Mouse (Mus musculus) lung, embryonic 15.5 days (tissue): Measurements from ENCODE around the gene Krt35. TPM values are rescaled to one million over a fixed set of nuclear protein-coding genes. Genes with fewer than 3 reads are reported as not detected.

Experiments
- ATAC-seq: fragments of 200-750 bp; cut with Nextera tagmentation; 2 replicates; pipeline ENCODE4 v1.8.0; 2017; ENCODE audit warnings: moderate number of reproducible peaks, borderline replicate concordance; ENCODE audit not compliant: low FRiP score, low TSS enrichment; ENCODE audit errors: extremely low read depth
- H3K27ac ChIP-seq: fragments of 300-500 bp; sonication (generic); 2 replicates; pipeline ENCODE4 v1.5.1; 2015; ENCODE audit warnings: moderate library complexity, mild to moderate bottlenecking, inconsistent platforms
- H3K27me3 ChIP-seq: fragments of 300-500 bp; sonication (generic); 2 replicates; pipeline ENCODE4 v1.6.1; 2015; ENCODE audit warnings: inconsistent platforms
- H3K36me3 ChIP-seq: fragments of 300-500 bp; sonication (generic); 2 replicates; pipeline ENCODE4 v1.6.1; 2015; ENCODE audit warnings: inconsistent platforms
- H3K4me1 ChIP-seq: fragments of 300-500 bp; sonication (generic); 2 replicates; pipeline ENCODE4 v1.6.1; 2015; ENCODE audit warnings: inconsistent platforms
- H3K4me2 ChIP-seq: fragments of 300-500 bp; sonication (generic); 2 replicates; pipeline ENCODE4 v1.6.1; 2015; ENCODE audit warnings: inconsistent platforms, mild to moderate bottlenecking, moderate library complexity
- H3K4me3 ChIP-seq: fragments of 300-500 bp; sonication (generic); 2 replicates; pipeline ENCODE4 v1.5.1; 2015; ENCODE audit warnings: mild to moderate bottlenecking, inconsistent platforms
- H3K9ac ChIP-seq: fragments of 300-500 bp; sonication (generic); 2 replicates; pipeline ENCODE4 v1.6.1; 2015; ENCODE audit warnings: inconsistent platforms
- H3K9me3 ChIP-seq: fragments of 300-500 bp; sonication (generic); 2 replicates; pipeline ENCODE4 v1.6.1; 2016; ENCODE audit warnings: inconsistent platforms
- WGBS: fragments of 180-500 bp; shearing (Covaris S2); methylation state at CpG from one replicate; pipeline ENCODE4 v1.1.7; 2015; 5-methylcytosine and 5-hydroxymethylcytosine counted together
- polyA plus RNA-seq: library from polyadenylated mRNA; unstranded; fragments of >200 nt; fragmentation: Nextera tagmentation; extraction: Ambion mirVana; gene quantifications from 2 replicates; pipeline ENCODE4 v1.2.1, GENCODE M21; 2015

Krt35 gene
- not detected in 2 replicates for polyA plus RNA-seq

- ATAC-seq, result no peak
Observed at GRCm38 (mm10) chr11:100096141-100096540, at the start of gene Krt35. Gene Krt35 (minus strand): TSS chr11:100096241.

DNA sequence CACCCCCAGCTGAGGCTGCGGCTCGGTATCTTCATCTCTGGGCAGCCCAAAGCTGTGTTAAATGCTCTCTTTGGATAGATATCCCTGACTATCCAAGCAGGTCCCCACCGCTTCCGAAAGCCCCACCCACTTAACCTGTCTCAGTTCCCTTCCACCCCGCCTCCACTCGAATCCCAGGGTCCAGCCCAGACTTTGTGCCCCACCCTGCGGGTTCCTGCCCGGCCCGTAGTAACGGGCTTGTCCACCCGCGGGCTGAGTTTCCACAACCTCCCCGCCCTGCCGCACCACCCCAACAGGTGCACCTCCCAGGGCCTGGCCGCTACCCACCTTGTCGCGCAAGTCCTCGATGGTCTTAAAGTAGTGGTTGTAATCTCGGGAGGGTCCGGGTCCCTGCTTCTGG, 49.1 kb upstream of the Krt35 start:
- H3K9me3 ChIP-seq, result no peaks in the 10 kb centered on the region
- H3K27me3 ChIP-seq, result peaks cover 15% of the 10 kb centered on the region
- H3K4me1 ChIP-seq, result peaks cover 11% of the 10 kb centered on the region; the same call in 1 of the 2 replicates
- no peak; the same call in 1 of the 2 replicates for ATAC-seq
- H3K36me3 ChIP-seq, result no peaks in the 10 kb centered on the region
- peak overlapping the region; percentile 56 for H3K4me2 ChIP-seq
- H3K4me3 ChIP-seq, result peak overlapping the region; percentile 49
- H3K27ac ChIP-seq, result peak overlapping the region; percentile 89
- H3K9ac ChIP-seq, result peak overlapping the region; percentile 10
- 2% methylated on average over 20 of the region's 20 CpGs for WGBS

More at GRCm38 (mm10) chr11:100096141-100096540, at the start of gene Krt35:
- H3K4me2 ChIP-seq, result no peak within 1 kb of the TSS
- no peak within 1 kb of the TSS for H3K9ac ChIP-seq
- H3K9me3 ChIP-seq, result no peaks in the 10 kb centered on the region
- H3K27me3 ChIP-seq, result no peaks in the 10 kb centered on the region
- H3K36me3 ChIP-seq, result no peaks in the 10 kb centered on the region
- WGBS, result 83% methylated on average over 9 of the region's 9 CpGs
- H3K4me1 ChIP-seq, result no peaks in the 10 kb centered on the region
- no peak within 1 kb of the TSS for H3K27ac ChIP-seq
- no peak within 1 kb of the TSS for H3K4me3 ChIP-seq

- Histone ChIP-seq H3K27me3 (peaks cover 14% of the 10 kb centered on the region), H3K27ac (no peak overlapping the region)
- WGBS, result 67% methylated on average over 21 of the region's 21 CpGs
Observed at GRCm38 (mm10) chr11:100140966-100141365, 44.9 kb upstream of the Krt35 start.

GRCm38 (mm10) chr11:100139391-100139790, 43.4 kb upstream of the Krt35 start:
- WGBS, result 67% methylated on average over 2 of the region's 2 CpGs
- no peak overlapping the region for H3K4me3 ChIP-seq
- peak overlapping the region; percentile 50 for H3K27ac ChIP-seq
- no peaks in the 10 kb centered on the region for H3K9me3 ChIP-seq
- no peak for ATAC-seq
- H3K4me1 ChIP-seq, result peaks cover 21% of the 10 kb centered on the region
- H3K4me2 ChIP-seq, result no peak overlapping the region
- no peak overlapping the region for H3K9ac ChIP-seq
- H3K36me3 ChIP-seq, result no peaks in the 10 kb centered on the region
- no peaks in the 10 kb centered on the region; the same call in 1 of the 2 replicates for H3K27me3 ChIP-seq

More at GRCm38 (mm10) chr11:100140966-100141365, 44.9 kb upstream of the Krt35 start:
- H3K4me1 ChIP-seq, result peaks cover 20% of the 10 kb centered on the region
- H3K9ac ChIP-seq, result no peak overlapping the region
- H3K36me3 ChIP-seq, result no peaks in the 10 kb centered on the region
- H3K4me3 ChIP-seq, result no peak overlapping the region
- no peak overlapping the region for H3K4me2 ChIP-seq
- no peaks in the 10 kb centered on the region for H3K9me3 ChIP-seq
- no peak for ATAC-seq

DNA sequence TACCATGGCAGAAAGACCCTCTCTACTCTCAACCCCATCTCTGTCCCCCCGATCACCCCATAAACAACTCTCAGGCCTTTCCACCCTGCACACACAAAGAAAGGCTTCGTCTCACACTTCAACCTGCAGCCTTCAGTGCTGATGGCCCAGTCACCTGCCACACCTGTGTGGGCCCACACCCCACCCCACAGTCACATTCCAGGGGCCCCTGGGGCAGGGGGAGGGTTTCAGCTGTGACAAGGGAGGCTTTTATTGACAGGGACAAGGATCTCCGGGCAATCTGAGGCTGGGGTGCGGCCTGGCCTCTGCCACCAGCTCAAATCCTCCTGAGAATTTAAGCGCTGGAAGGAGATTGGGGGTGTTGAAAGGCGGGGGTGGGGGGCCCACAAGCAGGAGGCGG, 42.8 kb upstream of the Krt35 start:
- Histone ChIP-seq H3K36me3 (no peaks in the 10 kb centered on the region), H3K4me1 (peaks cover 21% of the 10 kb centered on the region), H3K9ac (no peak overlapping the region), H3K27ac (peak overlapping the region; percentile 50), H3K9me3 (no peaks in the 10 kb centered on the region), H3K27me3 (no peaks in the 10 kb centered on the region; the same call in 1 of the 2 replicates), H3K4me2 (no peak overlapping the region), H3K4me3 (no peak overlapping the region)
- ATAC-seq, result peak; percentile 27; the same call in 1 of the 2 replicates
- WGBS, result 43% methylated on average over 7 of the region's 7 CpGs

- no peak overlapping the region for H3K4me3 ChIP-seq
- 18% methylated on average over 4 of the region's 5 CpGs for WGBS
- no peak overlapping the region for H3K27ac ChIP-seq
- H3K9me3 ChIP-seq, result no peaks in the 10 kb centered on the region
- H3K4me2 ChIP-seq, result no peak overlapping the region
- peaks cover 21% of the 10 kb centered on the region for H3K4me1 ChIP-seq
- no peak overlapping the region for H3K9ac ChIP-seq
- ATAC-seq, result no peak
- H3K27me3 ChIP-seq, result no peaks in the 10 kb centered on the region
- no peaks in the 10 kb centered on the region for H3K36me3 ChIP-seq
Observed at GRCm38 (mm10) chr11:100137693-100138092, 41.7 kb upstream of the Krt35 start.

DNA sequence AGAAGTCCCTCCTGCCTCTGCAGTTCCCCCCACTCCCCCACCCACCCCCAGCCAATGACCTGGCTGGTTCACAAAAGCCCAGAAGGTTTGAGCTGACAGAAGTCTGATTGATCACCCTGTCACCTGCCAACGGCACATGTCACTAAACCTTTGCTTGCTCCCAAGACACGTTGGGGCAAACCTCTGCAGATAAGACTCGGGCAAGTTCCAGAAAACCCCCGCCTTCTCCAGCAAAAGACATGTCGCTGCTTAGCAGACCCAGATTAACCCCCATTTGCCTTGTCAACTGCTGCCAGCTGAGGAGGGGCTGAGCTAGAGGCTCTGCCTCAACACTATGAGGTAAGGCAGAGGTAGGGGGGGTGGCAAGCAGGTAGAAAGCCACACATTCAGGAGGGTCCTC, 40.5 kb upstream of the Krt35 start:
- WGBS, result 10% methylated on average over 5 of the region's 5 CpGs
- Histone ChIP-seq H3K4me1 (peaks cover 21% of the 10 kb centered on the region), H3K27me3 (no peaks in the 10 kb centered on the region), H3K9ac (no peak overlapping the region), H3K27ac (no peak overlapping the region), H3K4me3 (no peak overlapping the region), H3K36me3 (no peaks in the 10 kb centered on the region), H3K9me3 (no peaks in the 10 kb centered on the region), H3K4me2 (no peak overlapping the region)
- ATAC-seq, result no peak

DNA sequence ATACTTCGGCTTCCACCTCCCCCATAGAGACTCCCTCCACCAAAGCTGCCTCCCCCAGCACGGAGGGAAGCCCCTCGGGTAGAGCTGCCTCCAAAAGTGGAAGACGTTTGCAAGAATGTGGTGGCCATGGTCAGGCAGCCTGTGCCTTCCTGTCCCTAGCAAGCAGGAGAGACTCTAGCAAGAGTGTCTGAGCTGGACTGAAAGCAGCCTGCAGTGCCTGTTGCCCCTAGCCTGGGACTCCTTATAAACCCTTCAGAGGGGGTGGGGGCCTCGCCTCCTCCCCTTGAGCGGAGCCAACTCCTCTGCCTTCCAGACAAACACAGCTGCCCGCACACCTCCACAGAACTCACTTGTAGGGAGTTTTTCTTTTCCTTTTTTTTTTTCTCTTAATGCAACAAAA, 39.7 kb upstream of the Krt35 start, which contains the start of gene Krt15:
Krt15 (minus strand) TSS at position 198 of the 400 bp plus-strand sequence.
- Histone ChIP-seq H3K9me3 (no peaks in the 10 kb centered on the region), H3K4me3 (no peak within 1 kb of the TSS), H3K27me3 (no peaks in the 10 kb centered on the region), H3K27ac (no peak within 1 kb of the TSS), H3K9ac (no peak within 1 kb of the TSS), H3K36me3 (no peaks in the 10 kb centered on the region), H3K4me2 (no peak within 1 kb of the TSS), H3K4me1 (peaks cover 21% of the 10 kb centered on the region)
- no peak for ATAC-seq
- 39% methylated on average over 7 of the region's 7 CpGs for WGBS

DNA sequence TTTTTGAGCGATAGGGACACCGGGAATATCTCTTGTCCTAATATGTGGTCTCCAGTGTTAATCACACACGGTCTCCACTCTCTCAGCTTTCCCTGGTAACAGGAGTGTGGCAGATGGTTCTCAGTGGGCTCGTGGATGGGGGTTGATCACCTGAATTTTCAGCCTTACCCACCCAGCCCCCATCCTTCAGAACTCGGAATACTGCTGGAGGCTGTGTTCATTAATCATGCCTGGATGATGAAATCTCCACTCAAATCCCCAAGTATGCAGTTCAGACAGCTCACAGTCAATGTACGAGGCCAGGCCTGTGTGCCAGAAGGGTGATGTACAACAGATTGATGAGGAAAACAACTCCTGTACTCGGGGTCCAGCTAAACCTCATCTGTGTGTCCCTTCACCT, 28.9 kb upstream of the Krt35 start:
- 64% methylated on average over 7 of the region's 7 CpGs for WGBS
- Histone ChIP-seq H3K4me2 (no peak overlapping the region), H3K9me3 (no peaks in the 10 kb centered on the region), H3K9ac (no peak overlapping the region), H3K36me3 (no peaks in the 10 kb centered on the region), H3K4me3 (no peak overlapping the region), H3K27ac (no peak overlapping the region), H3K4me1 (0 out of 2 replicates have a peak, but pooled peaks cover 2% of the 10 kb centered on the region), H3K27me3 (no peaks in the 10 kb centered on the region)
- no peak for ATAC-seq

DNA sequence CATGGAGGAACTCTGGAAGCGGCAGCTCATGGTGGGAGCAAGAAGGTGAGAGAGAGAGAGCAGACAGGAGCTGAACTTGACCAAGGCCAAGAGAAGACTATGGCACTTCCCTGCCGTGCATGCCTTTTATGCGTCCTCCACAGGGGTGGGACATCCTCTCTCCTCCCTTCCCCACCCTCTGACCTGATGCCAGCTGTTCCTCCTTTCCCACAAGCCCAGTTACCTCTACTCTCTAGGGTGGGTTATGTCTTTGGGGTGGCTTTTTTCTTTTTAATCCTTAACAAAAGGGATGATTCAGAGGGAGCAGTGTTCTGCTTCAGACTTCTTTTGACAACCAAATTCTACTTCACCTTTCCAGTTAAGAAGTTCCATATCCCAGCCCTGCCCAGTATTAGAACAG, 25.4 kb upstream of the Krt35 start, which contains the start of gene Krt13:
Krt13 (minus strand) TSS at position 101 of the 400 bp plus-strand sequence.
- WGBS, result 81% methylated on average over 3 of the region's 3 CpGs
- no peak within 1 kb of the TSS for H3K4me2 ChIP-seq
- no peak within 1 kb of the TSS for H3K27ac ChIP-seq
- H3K9me3 ChIP-seq, result no peaks in the 10 kb centered on the region
- H3K9ac ChIP-seq, result no peak within 1 kb of the TSS
- ATAC-seq, result no peak
- no peaks in the 10 kb centered on the region for H3K27me3 ChIP-seq
- no peak within 1 kb of the TSS for H3K4me3 ChIP-seq
- H3K36me3 ChIP-seq, result no peaks in the 10 kb centered on the region
- 0 out of 2 replicates have a peak, but pooled peaks cover 3% of the 10 kb centered on the region for H3K4me1 ChIP-seq

DNA sequence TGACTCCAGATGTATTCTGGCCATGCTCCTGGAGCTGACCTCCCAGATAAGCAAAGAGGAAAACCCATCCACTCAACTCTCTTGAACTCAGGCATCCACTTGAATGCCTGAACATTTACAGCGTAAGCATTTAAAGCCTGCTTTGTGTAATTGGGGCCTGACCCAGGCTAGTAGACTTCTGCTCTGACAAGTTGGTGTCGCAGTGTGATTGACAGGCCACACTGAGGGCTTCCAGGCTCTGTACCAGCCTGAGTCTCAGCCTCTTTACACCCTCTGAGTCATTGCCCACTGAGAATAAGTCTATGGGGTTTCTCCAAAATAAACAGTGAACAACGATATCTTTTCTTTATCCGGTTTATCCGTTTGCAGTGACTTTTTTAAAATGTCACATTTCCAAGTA, 24.3 kb upstream of the Krt35 start:
- H3K27me3 ChIP-seq, result no peaks in the 10 kb centered on the region
- no peaks in the 10 kb centered on the region for H3K36me3 ChIP-seq
- ATAC-seq, result no peak
- 60% methylated on average over 5 of the region's 5 CpGs for WGBS
- H3K9ac ChIP-seq, result no peak overlapping the region
- no peak overlapping the region for H3K27ac ChIP-seq
- H3K9me3 ChIP-seq, result no peaks in the 10 kb centered on the region
- no peak overlapping the region for H3K4me3 ChIP-seq
- no peak overlapping the region for H3K4me2 ChIP-seq
- H3K4me1 ChIP-seq, result peaks cover 6% of the 10 kb centered on the region; the same call in 1 of the 2 replicates

- peaks cover 14% of the 10 kb centered on the region; the same call in 1 of the 2 replicates for H3K4me1 ChIP-seq
- no peak overlapping the region for H3K9ac ChIP-seq
- WGBS, result 42% methylated on average over 2 of the region's 2 CpGs
- H3K4me2 ChIP-seq, result no peak overlapping the region
- peak; percentile 64 for ATAC-seq
- no peaks in the 10 kb centered on the region for H3K9me3 ChIP-seq
- H3K27me3 ChIP-seq, result no peaks in the 10 kb centered on the region
- peak overlapping the region; percentile 26; the same call in 1 of the 2 replicates for H3K27ac ChIP-seq
- no peaks in the 10 kb centered on the region for H3K36me3 ChIP-seq
- H3K4me3 ChIP-seq, result no peak overlapping the region
Observed at GRCm38 (mm10) chr11:100113742-100114029, 17.6 kb upstream of the Krt35 start.
